Mouse (Mus musculus): ENCODE data around the gene Ano1.

DNA sequence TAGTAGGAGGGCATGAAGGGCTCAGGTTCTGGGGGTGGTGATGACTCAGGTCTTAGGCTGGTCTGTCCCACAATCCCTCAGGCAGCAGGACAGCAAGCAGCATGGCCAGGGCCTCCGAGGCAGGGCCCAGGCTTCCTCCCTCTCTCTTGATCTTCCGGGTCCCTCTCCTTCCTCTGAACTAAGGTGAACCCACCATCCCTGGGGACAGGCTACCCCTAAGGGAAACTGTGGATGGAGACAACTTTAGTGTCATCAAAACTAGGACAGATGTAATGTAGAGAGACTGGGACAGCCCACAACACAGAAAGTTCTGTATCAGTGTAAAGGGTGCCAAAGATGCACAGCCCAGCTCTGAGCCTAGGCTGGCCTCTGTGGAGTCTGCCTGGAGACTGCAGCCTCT, 12.2 kb upstream of the Ano1 start:
- TF ChIP-seq CTCF (IDR thresholded peaks at IDR 0.05; ENCODE audit: extremely low read depth, insufficient read depth, low read length) (no peak), POLR2A (IDR thresholded peaks at IDR 0.05; ENCODE audit: extremely low read depth, insufficient read depth, low read length) (no peak)
